In the genomic region with DNA sequence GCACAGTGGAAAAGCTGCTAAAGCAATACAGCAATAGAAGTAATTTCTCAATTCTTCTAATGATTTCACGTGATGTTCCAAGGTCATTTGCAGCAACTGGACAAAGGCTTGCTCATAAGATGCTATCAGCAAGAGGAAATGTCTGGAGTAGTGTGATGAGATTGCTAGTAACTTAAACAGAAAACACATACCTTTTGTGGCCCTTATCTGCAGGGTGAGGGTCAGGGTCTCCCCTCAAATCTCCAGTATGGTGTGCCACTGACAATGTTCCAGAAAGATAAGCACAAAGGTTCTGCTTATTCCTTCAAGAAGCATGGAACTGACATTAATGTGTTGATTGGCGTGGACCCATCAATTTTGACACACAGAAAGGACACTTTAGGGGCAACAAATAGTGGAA, we compare ENCODE assay signal across 22 mouse cellular contexts.
"Had no signal": no experiment of that assay in that cellular context is flagged by ENCODE, and none has a peak within 500 bp of the region (broad histone marks: within the 10 kb centered on the region; RNA-seq: fewer than 3 reads in every experiment).

No protein-coding gene starts in this region.

- H3K4me2 ChIP-seq: hindbrain, embryonic 12.5 days; hindbrain, embryonic 14.5 days; intestine, embryonic 15.5 days; limb, embryonic 12.5 days; liver, embryonic 12.5 days had no signal

- H3K4me3 ChIP-seq: gastrocnemius, adult 2 months; heart, embryonic 10.5 days; hindbrain, embryonic 10.5 days; hindbrain, embryonic 12.5 days; intestine, embryonic 15.5 days; layer of hippocampus, adult 2 months; left cerebral cortex, adult 2 months; limb, embryonic 10.5 days; limb, embryonic 12.5 days; liver, embryonic 12.5 days had no signal

- ATAC-seq: hindbrain, embryonic 16.5 days; inflammation-experienced regulatory T-cells, adult 6 months; intestine, embryonic 15.5 days; intestine, postnatal 0 days; liver, embryonic 12.5 days had no signal

- H3K27ac ChIP-seq: gastrocnemius, adult 2 months; heart, embryonic 10.5 days; hindbrain, embryonic 10.5 days; hindbrain, embryonic 12.5 days; hindbrain, embryonic 14.5 days; intestine, embryonic 15.5 days; layer of hippocampus, adult 2 months; left cerebral cortex, adult 2 months; limb, embryonic 10.5 days; limb, embryonic 12.5 days; liver, embryonic 12.5 days; liver, embryonic 14.5 days had no signal

- H3K36me3 ChIP-seq: heart, embryonic 10.5 days; hindbrain, embryonic 10.5 days; hindbrain, embryonic 12.5 days; intestine, embryonic 15.5 days; limb, embryonic 10.5 days; limb, embryonic 12.5 days; liver, embryonic 12.5 days had no signal

- H3K9me3 ChIP-seq: heart, embryonic 10.5 days; hindbrain, embryonic 10.5 days; hindbrain, embryonic 12.5 days; intestine, embryonic 15.5 days; limb, embryonic 10.5 days; limb, embryonic 12.5 days; liver, embryonic 12.5 days had no signal

- DNase-seq: gastrocnemius, adult 2 months; gastrocnemius, postnatal 10 days; gastrocnemius, postnatal 25 days; kidney, adult 18-20 months; kidney, adult 8-10 months; kidney, postnatal 10 days; kidney, postnatal 25 days; kidney, postnatal 4 days had no signal

- H3K27me3 ChIP-seq: hindbrain, embryonic 12.5 days; intestine, embryonic 15.5 days; limb, embryonic 12.5 days; liver, embryonic 12.5 days had no signal

- H3K9ac ChIP-seq: hindbrain, embryonic 12.5 days; hindbrain, embryonic 14.5 days; intestine, embryonic 15.5 days; limb, embryonic 12.5 days; liver, embryonic 12.5 days; liver, embryonic 14.5 days had no signal

- H3K4me1 ChIP-seq: heart, embryonic 10.5 days; hindbrain, embryonic 10.5 days; hindbrain, embryonic 12.5 days; intestine, embryonic 15.5 days; limb, embryonic 10.5 days; limb, embryonic 12.5 days; liver, embryonic 12.5 days had no signal
